9 mouse cellular contexts compared by ENCODE assay signal in the genomic region with DNA sequence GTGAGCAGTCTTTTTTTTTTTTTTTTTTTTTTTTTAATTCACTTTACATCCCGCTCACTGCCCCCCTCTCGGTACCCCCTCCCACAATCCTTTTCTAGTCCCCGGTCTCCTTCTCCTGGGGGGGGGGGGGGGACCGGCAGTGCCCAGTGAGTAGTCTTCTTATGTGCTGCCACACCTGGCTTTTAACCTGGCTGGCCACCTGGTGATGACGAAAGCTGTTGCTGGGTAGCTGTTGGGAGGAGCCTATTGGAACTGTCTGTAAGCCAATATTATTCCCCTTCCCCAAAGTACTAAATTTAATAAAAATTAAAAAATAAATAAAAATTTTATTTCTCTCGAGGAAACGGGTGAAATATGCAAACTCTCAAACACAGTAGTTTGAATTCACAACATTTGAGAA. TPM values are rescaled to one million over a fixed set of nuclear protein-coding genes. Genes with fewer than 3 reads are reported as not detected.
DNase-seq lines count a peak whose midpoint lies in the region; ATAC-seq and TF ChIP-seq lines count a peak whose summit lies in the region.
"Had no signal": no experiment of that assay in that cellular context is flagged by ENCODE, and none has a peak within 500 bp of the region (broad histone marks: within the 10 kb centered on the region; RNA-seq: fewer than 3 reads in every experiment).

No protein-coding gene starts in this region.

- peak overlapping the region; percentile 52 for H3K4me2 ChIP-seq in heart, embryonic 15.5 days
- peak overlapping the region; percentile 53 for H3K4me2 ChIP-seq in forebrain, embryonic 16.5 days (ENCODE audit: low read length)
- H3K4me2 ChIP-seq in midbrain, postnatal 0 days (ENCODE audit: low read depth, low read length, poor library complexity, severe bottlenecking) = peak overlapping the region; percentile 57

- no peak overlapping the region for H3K4me3 ChIP-seq in heart, embryonic 15.5 days
- peak overlapping the region; percentile 22 for H3K4me3 ChIP-seq in forebrain, embryonic 16.5 days (replicated peaks; ENCODE audit: low read length)
- H3K4me3 ChIP-seq in limb, embryonic 10.5 days = peak overlapping the region; percentile 42
- H3K4me3 ChIP-seq in midbrain, postnatal 0 days (ENCODE audit: low read depth, low read length) = peak overlapping the region; percentile 32

- WGBS in heart, embryonic 15.5 days = 9% methylated on average over 6 of the region's 7 CpGs
- 10% methylated on average over 6 of the region's 7 CpGs for whole genome bisulfite sequencing in forebrain, embryonic 16.5 days
- 11% methylated on average over 6 of the region's 7 CpGs for WGBS in limb, embryonic 10.5 days
- 16% methylated on average over 5 of the region's 7 CpGs for WGBS in midbrain, postnatal 0 days

- peaks cover 9% of the 10 kb centered on the region for H3K4me1 ChIP-seq in heart, embryonic 15.5 days (replicated peaks)
- H3K4me1 ChIP-seq in forebrain, embryonic 16.5 days (replicated peaks; ENCODE audit: control insufficient read depth, insufficient read depth, low read length) = peaks cover 6% of the 10 kb centered on the region; the same call in 1 of the 2 replicates
- H3K4me1 ChIP-seq in limb, embryonic 10.5 days = peaks cover 27% of the 10 kb centered on the region
- H3K4me1 ChIP-seq in midbrain, postnatal 0 days (ENCODE audit: insufficient read depth, low read length) = 0 out of 2 replicates have a peak, but pooled peaks cover 3% of the 10 kb centered on the region

- H3K27ac ChIP-seq in heart, embryonic 15.5 days = no peak overlapping the region
- H3K27ac ChIP-seq in forebrain, embryonic 16.5 days (ENCODE audit: low read length) = no peak overlapping the region
- no peak overlapping the region for H3K27ac ChIP-seq in limb, embryonic 10.5 days
- no peak overlapping the region for H3K27ac ChIP-seq in midbrain, postnatal 0 days (ENCODE audit: low read depth, low read length)

- ATAC-seq in heart, embryonic 15.5 days (replicated peaks; ENCODE audit: insufficient number of reproducible peaks, insufficient read depth, low FRiP score, low read depth) = no peak
- no peak for ATAC-seq in forebrain, embryonic 16.5 days
- ATAC-seq in midbrain, postnatal 0 days (ENCODE audit: low FRiP score) = peak; percentile 64; the same call in 1 of the 2 replicates

- TF ChIP-seq CTCF in midbrain, postnatal 0 days (IDR thresholded peaks at IDR 0.05) = no peak

- DNase-seq in heart, adult 18-20 months = no peak
- peak; percentile 58 for DNase-seq in limb, embryonic 10.5 days (ENCODE audit: low spot score)
- peak; percentile 66 for DNase-seq in midbrain, postnatal 0 days (ENCODE audit: low spot score)
- DNase-seq in layer of hippocampus, postnatal 36 days = no peak
- no peak for DNase-seq in layer of hippocampus, adult 9-10 months (ENCODE audit: low spot score)
- DNase-seq in frontal cortex, adult 2 months (ENCODE audit: extremely low spot score in 1 of 2, low spot score in 1 of 2) = no peak

- no peaks in the 10 kb centered on the region for H3K9me3 ChIP-seq in heart, embryonic 15.5 days (replicated peaks)
- H3K9me3 ChIP-seq in forebrain, embryonic 16.5 days (ENCODE audit: control insufficient read depth, low read length) = no peaks in the 10 kb centered on the region
- H3K9me3 ChIP-seq in limb, embryonic 10.5 days (replicated peaks) = no peaks in the 10 kb centered on the region
- no peaks in the 10 kb centered on the region for H3K9me3 ChIP-seq in midbrain, postnatal 0 days (ENCODE audit: low read length)
- H3K9me3 ChIP-seq: G1E had no signal

- H3K27me3 ChIP-seq in heart, embryonic 15.5 days = no peaks in the 10 kb centered on the region
- H3K27me3 ChIP-seq in forebrain, embryonic 16.5 days (replicated peaks; ENCODE audit: control insufficient read depth, insufficient read depth, low read length) = no peaks in the 10 kb centered on the region
- no peaks in the 10 kb centered on the region for H3K27me3 ChIP-seq in limb, embryonic 10.5 days (ENCODE audit: low read depth, poor library complexity, severe bottlenecking)
- H3K27me3 ChIP-seq in midbrain, postnatal 0 days (ENCODE audit: insufficient read depth, low read length) = no peaks in the 10 kb centered on the region

- H3K9ac ChIP-seq in heart, embryonic 15.5 days = no peak overlapping the region
- no peak overlapping the region for H3K9ac ChIP-seq in forebrain, embryonic 16.5 days (replicated peaks; ENCODE audit: low read depth, low read length)
- no peak overlapping the region for H3K9ac ChIP-seq in midbrain, postnatal 0 days (replicated peaks; ENCODE audit: low read length, poor library complexity, severe bottlenecking)

- no peaks in the 10 kb centered on the region for H3K36me3 ChIP-seq in heart, embryonic 15.5 days
- no peaks in the 10 kb centered on the region for H3K36me3 ChIP-seq in forebrain, embryonic 16.5 days (ENCODE audit: control insufficient read depth, insufficient read depth)
- H3K36me3 ChIP-seq in limb, embryonic 10.5 days = no peaks in the 10 kb centered on the region
- no peaks in the 10 kb centered on the region for H3K36me3 ChIP-seq in midbrain, postnatal 0 days (ENCODE audit: insufficient read depth, low read length)
- H3K36me3 ChIP-seq: G1E had no signal

RNA-seq across cellular contexts. Expression of a gene that starts 3.9 kb away (rescaled TPM):
- polyA plus RNA-seq in heart, embryonic 15.5 days (2015; fragmentation: Nextera tagmentation; extraction: Ambion mirVana) = 0.32 and 0.57 TPM in 2 replicates
- total RNA-seq in heart, adult 18-20 months (2021) = not detected
- polyA plus RNA-seq in forebrain, embryonic 16.5 days (2015; fragmentation: Nextera tagmentation; extraction: Ambion mirVana) = 0.36 and 0.56 TPM in 2 replicates
- polyA plus RNA-seq in limb, embryonic 10.5 days (2016; fragmentation: Nextera tagmentation; extraction: Ambion mirVana) = 0.08 and 0.26 TPM in 2 replicates
- 0.66 and 1.1 TPM in 2 replicates for total RNA-seq in midbrain, postnatal 0 days (2014; rRNA removed)
- 1.7 and 2.1 TPM in 2 replicates for polyA plus RNA-seq in midbrain, postnatal 0 days (2015; fragmentation: Nextera tagmentation; extraction: Ambion mirVana)
- under 1 TPM in 1 of 2 experiments, not detected in 1; 0.91 TPM for total RNA-seq in layer of hippocampus, postnatal 36 days (2021)
- 0.50 and 0.67 TPM in 2 replicates for polyA plus RNA-seq in frontal cortex, adult 2 months (2012; rRNA removed)
- total RNA-seq: G1E had no signal

RNA-seq across cellular contexts. Expression of a gene that starts 15.7 kb away (rescaled TPM):
- polyA plus RNA-seq in heart, embryonic 15.5 days (2015; fragmentation: Nextera tagmentation; extraction: Ambion mirVana) = 5.0 and 7.4 TPM in 2 replicates
- total RNA-seq in heart, adult 18-20 months (2021) = 1 to 10 TPM; 9.4 to 9.9 TPM
- 23.0 and 23.1 TPM in 2 replicates for polyA plus RNA-seq in forebrain, embryonic 16.5 days (2015; fragmentation: Nextera tagmentation; extraction: Ambion mirVana)
- polyA plus RNA-seq in limb, embryonic 10.5 days (2016; fragmentation: Nextera tagmentation; extraction: Ambion mirVana) = 11.0 and 13.2 TPM in 2 replicates
- 37.7 and 39.8 TPM in 2 replicates for total RNA-seq in midbrain, postnatal 0 days (2014; rRNA removed)
- polyA plus RNA-seq in midbrain, postnatal 0 days (2015; fragmentation: Nextera tagmentation; extraction: Ambion mirVana) = 12.3 and 13.2 TPM in 2 replicates
- total RNA-seq in layer of hippocampus, postnatal 36 days (2021) = 10 to 100 TPM; 47.9 to 55.4 TPM
- 12.2 and 14.5 TPM in 2 replicates for polyA plus RNA-seq in frontal cortex, adult 2 months (2012; rRNA removed)

Comparison
In these comparisons a context has a peak if more than half of its experiments do, and no peak if none do; other contexts are left out.
1. DNase-seq: peak in limb, embryonic 10.5 days (single experiment) and midbrain, postnatal 0 days (single experiment); none in heart, adult 18-20 months (0 of 2), layer of hippocampus, postnatal 36 days (0 of 2), layer of hippocampus, adult 9-10 months (single experiment) and frontal cortex, adult 2 months (0 of 2).
2. Peak in every context shown above with its lines, with median percentiles within 50 percentile points of each other: H3K4me2 ChIP-seq.